Mouse (Mus musculus) embryonic facial prominence, embryonic 15.5 days (tissue): ENCODE measurements at regions not wholly inside any gene's neighbourhood (a gene's known extent, or its start where the extent isn't known, plus 50 kb on each side); places are given as distances from the start of the nearest gene placed in this dataset.

Experiments
- ATAC-seq: fragments of 200-750 bp; cut with Nextera tagmentation; 2 replicates; pipeline ENCODE4 v1.8.0; 2017; ENCODE audit warnings: low read depth, moderate TSS enrichment; ENCODE audit not compliant: insufficient number of reproducible peaks, low FRiP score, low TSS enrichment
- H3K27ac ChIP-seq: fragments of 300-500 bp; sonication (generic); replicated peaks from 2 replicates; pipeline ENCODE4 v1.5.1; 2015; ENCODE audit warnings: mild to moderate bottlenecking, inconsistent platforms
- H3K27me3 ChIP-seq: fragments of 300-500 bp; sonication (generic); 2 replicates; pipeline ENCODE4 v1.6.1; 2015; ENCODE audit warnings: inconsistent platforms
- H3K36me3 ChIP-seq: fragments of 300-500 bp; sonication (generic); 2 replicates; pipeline ENCODE4 v1.6.1; 2015; ENCODE audit warnings: mild to moderate bottlenecking, inconsistent platforms
- H3K4me1 ChIP-seq: fragments of 300-500 bp; sonication (generic); 2 replicates; pipeline ENCODE4 v1.6.1; 2015; ENCODE audit warnings: inconsistent platforms
- H3K4me2 ChIP-seq: fragments of 300-500 bp; sonication (generic); replicated peaks from 2 replicates; pipeline ENCODE4 v1.6.1; 2015; ENCODE audit warnings: mild to moderate bottlenecking, inconsistent platforms
- H3K4me3 ChIP-seq: fragments of 300-500 bp; sonication (generic); replicated peaks from 2 replicates; pipeline ENCODE4 v1.5.1; 2015; ENCODE audit warnings: mild to moderate bottlenecking, inconsistent platforms
- H3K9ac ChIP-seq: fragments of 300-500 bp; sonication (generic); 2 replicates; pipeline ENCODE4 v1.6.1; 2015; ENCODE audit warnings: inconsistent platforms
- H3K9me3 ChIP-seq: fragments of 300-500 bp; sonication (generic); replicated peaks from 2 replicates; pipeline ENCODE4 v1.6.1; 2016; ENCODE audit warnings: inconsistent platforms
- WGBS: fragments of 180-500 bp; shearing (Covaris S2); methylation state at CpG from one replicate; pipeline ENCODE4 v1.1.7; 2015; 5-methylcytosine and 5-hydroxymethylcytosine counted together

- H3K4me2 ChIP-seq, result no peak overlapping the region
- no peak overlapping the region for H3K9ac ChIP-seq
- no peak overlapping the region for H3K4me3 ChIP-seq
- H3K27me3 ChIP-seq, result no peaks in the 10 kb centered on the region
- H3K36me3 ChIP-seq, result no peaks in the 10 kb centered on the region
- no peak for ATAC-seq
- peaks cover 13% of the 10 kb centered on the region for H3K4me1 ChIP-seq
- H3K27ac ChIP-seq, result no peak overlapping the region
- no peaks in the 10 kb centered on the region for H3K9me3 ChIP-seq
- WGBS, result 68% methylated on average over 11 of the region's 11 CpGs
Observed at GRCm38 (mm10) chr8:34449391-34450044, 338.0 kb upstream of the Gm10131 start.

- Histone ChIP-seq H3K4me2 (peak overlapping the region; percentile 21), H3K27me3 (no peaks in the 10 kb centered on the region), H3K27ac (no peak overlapping the region), H3K4me1 (peaks cover 13% of the 10 kb centered on the region), H3K4me3 (no peak overlapping the region), H3K9ac (no peak overlapping the region), H3K9me3 (no peaks in the 10 kb centered on the region), H3K36me3 (no peaks in the 10 kb centered on the region)
- WGBS, result 27% methylated on average over 18 of the region's 18 CpGs
- no peak for ATAC-seq
Observed at GRCm38 (mm10) chr8:34447880-34448830, 336.6 kb upstream of the Gm10131 start.

- H3K36me3 ChIP-seq, result no peaks in the 10 kb centered on the region
- ATAC-seq, result no peak
- WGBS, result 82% methylated on average over 3 of the region's 3 CpGs
Observed at GRCm38 (mm10) chr8:34442688-34443087, 331.2 kb upstream of the Gm10131 start.

GRCm38 (mm10) chr8:34441756-34442155 is 330.2 kb upstream of the Gm10131 start:
- 74% methylated on average over 3 of the region's 3 CpGs for WGBS
- Histone ChIP-seq H3K36me3 (no peaks in the 10 kb centered on the region), H3K27me3 (no peaks in the 10 kb centered on the region), H3K9me3 (no peaks in the 10 kb centered on the region), H3K9ac (no peak overlapping the region), H3K4me3 (no peak overlapping the region), H3K4me2 (no peak overlapping the region), H3K4me1 (no peaks in the 10 kb centered on the region), H3K27ac (no peak overlapping the region)
- ATAC-seq, result no peak

More at GRCm38 (mm10) chr8:34442688-34443087, 331.2 kb upstream of the Gm10131 start:
- Histone ChIP-seq H3K4me1 (peaks cover under 1% of the 10 kb centered on the region; the same call in 1 of the 2 replicates), H3K27ac (no peak overlapping the region), H3K27me3 (no peaks in the 10 kb centered on the region), H3K4me3 (no peak overlapping the region), H3K4me2 (no peak overlapping the region), H3K9me3 (no peaks in the 10 kb centered on the region), H3K9ac (no peak overlapping the region)

- Histone ChIP-seq H3K4me3 (no peak overlapping the region), H3K27ac (no peak overlapping the region), H3K9ac (no peak overlapping the region), H3K27me3 (no peaks in the 10 kb centered on the region), H3K4me1 (no peaks in the 10 kb centered on the region), H3K9me3 (no peaks in the 10 kb centered on the region), H3K4me2 (no peak overlapping the region), H3K36me3 (no peaks in the 10 kb centered on the region)
- ATAC-seq, result no peak
- 91% methylated on average over 4 of the region's 4 CpGs for WGBS
Observed at GRCm38 (mm10) chr8:34440771-34441170, 329.2 kb upstream of the Gm10131 start.

- H3K4me1 ChIP-seq, result no peaks in the 10 kb centered on the region
- ATAC-seq, result no peak
- no peaks in the 10 kb centered on the region for H3K36me3 ChIP-seq
- no peak overlapping the region for H3K4me2 ChIP-seq
- H3K27ac ChIP-seq, result no peak overlapping the region
- H3K9ac ChIP-seq, result no peak overlapping the region
- WGBS, result 85% methylated on average over 2 of the region's 2 CpGs
- H3K27me3 ChIP-seq, result no peaks in the 10 kb centered on the region
- H3K9me3 ChIP-seq, result no peaks in the 10 kb centered on the region
- no peak overlapping the region for H3K4me3 ChIP-seq
Observed at GRCm38 (mm10) chr8:34438771-34439170, 327.2 kb upstream of the Gm10131 start.

GRCm38 (mm10) chr8:34431985-34432384 is 320.4 kb upstream of the Gm10131 start:
- no peak overlapping the region for H3K27ac ChIP-seq
- peaks cover 14% of the 10 kb centered on the region; the same call in 1 of the 2 replicates for H3K4me1 ChIP-seq
- no peak overlapping the region for H3K9ac ChIP-seq
- H3K4me3 ChIP-seq, result no peak overlapping the region
- 93% methylated on average over 7 of the region's 7 CpGs for WGBS
- no peaks in the 10 kb centered on the region for H3K9me3 ChIP-seq
- H3K4me2 ChIP-seq, result no peak overlapping the region
- H3K36me3 ChIP-seq, result no peaks in the 10 kb centered on the region
- no peaks in the 10 kb centered on the region for H3K27me3 ChIP-seq
- ATAC-seq, result no peak

GRCm38 (mm10) chr8:34429231-34429630 is 317.7 kb upstream of the Gm10131 start:
- 0 out of 2 replicates have a peak, but pooled peaks have one; percentile 34 for ATAC-seq
- H3K36me3 ChIP-seq, result no peaks in the 10 kb centered on the region
- WGBS, result 36% methylated on average over 3 of the region's 3 CpGs
- H3K4me3 ChIP-seq, result no peak overlapping the region
- peaks cover 14% of the 10 kb centered on the region; the same call in 1 of the 2 replicates for H3K4me1 ChIP-seq
- no peaks in the 10 kb centered on the region for H3K9me3 ChIP-seq
- no peaks in the 10 kb centered on the region for H3K27me3 ChIP-seq
- H3K4me2 ChIP-seq, result no peak overlapping the region
- H3K27ac ChIP-seq, result no peak overlapping the region
- no peak overlapping the region for H3K9ac ChIP-seq

- H3K9ac ChIP-seq, result no peak overlapping the region
- H3K4me3 ChIP-seq, result no peak overlapping the region
- 77% methylated on average over 3 of the region's 3 CpGs for WGBS
- ATAC-seq, result no peak
- H3K27me3 ChIP-seq, result no peaks in the 10 kb centered on the region
- no peak overlapping the region for H3K27ac ChIP-seq
- 0 out of 2 replicates have a peak, but pooled peaks cover 4% of the 10 kb centered on the region for H3K4me1 ChIP-seq
- no peak overlapping the region for H3K4me2 ChIP-seq
- no peaks in the 10 kb centered on the region for H3K9me3 ChIP-seq
- no peaks in the 10 kb centered on the region for H3K36me3 ChIP-seq
Observed at GRCm38 (mm10) chr8:34401571-34401970, 290.0 kb upstream of the Gm10131 start.

- Histone ChIP-seq H3K27ac (no peak overlapping the region), H3K4me1 (0 out of 2 replicates have a peak, but pooled peaks cover 4% of the 10 kb centered on the region), H3K36me3 (no peaks in the 10 kb centered on the region), H3K9me3 (no peaks in the 10 kb centered on the region), H3K9ac (no peak overlapping the region), H3K4me3 (no peak overlapping the region), H3K4me2 (no peak overlapping the region), H3K27me3 (no peaks in the 10 kb centered on the region)
- ATAC-seq, result no peak
- whole genome bisulfite sequencing, result 52% methylated on average over 14 of the region's 14 CpGs
Observed at GRCm38 (mm10) chr8:34398914-34399813, 287.6 kb upstream of the Gm10131 start.
